Mouse (Mus musculus): ENCODE results near the gene Rpl38.

- TF ChIP-seq EP300 (IDR thresholded peaks at IDR 0.05; ENCODE audit: insufficient read depth, low read depth, low read length) (no peak), POLR2A (IDR thresholded peaks at IDR 0.05; ENCODE audit: insufficient read depth, low read length) (no peak), CTCF (IDR thresholded peaks at IDR 0.05; ENCODE audit: low read depth, low read length) (no peak)
Observed at GRCm38 (mm10) chr11:114684627-114685373, 16.5 kb downstream of the Rpl38 start.
